Mouse (Mus musculus): ENCODE data around the gene Lingo1. TPM values are rescaled to one million over a fixed set of nuclear protein-coding genes. Genes with fewer than 3 reads are reported as not detected.

The Lingo1 gene
- total and polyA plus RNA-seq, 2 experiments from 2014 or later, result 110 to 192 TPM

DNA sequence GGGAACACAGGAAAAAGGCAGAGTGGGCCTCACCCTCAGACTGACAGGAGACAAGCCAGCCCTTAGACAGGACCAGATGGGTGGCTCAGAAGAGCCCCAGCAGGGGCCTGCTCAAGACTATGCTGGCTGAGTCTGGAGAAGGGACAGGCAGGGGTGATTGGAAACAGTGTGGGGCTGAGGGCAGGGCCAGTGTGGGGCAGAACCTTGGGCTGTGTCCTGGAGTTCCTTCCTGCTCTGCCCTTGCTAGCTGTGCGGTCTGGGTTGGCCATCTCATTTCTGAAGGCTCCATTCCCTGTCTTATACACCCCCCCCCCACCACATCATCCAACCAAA lies 109.2 kb downstream of the Lingo1 start:
- no peaks in the 10 kb centered on the region; the same call in 1 of the 2 replicates for H3K4me1 ChIP-seq (ENCODE audit: insufficient read depth, low read length)
- no peak for TF ChIP-seq CTCF (IDR thresholded peaks at IDR 0.05)
- H3K9ac ChIP-seq (replicated peaks; ENCODE audit: low read length, poor library complexity, severe bottlenecking), result peak overlapping the region; percentile 29; the same call in 1 of the 2 replicates
- no peaks in the 10 kb centered on the region for H3K9me3 ChIP-seq (ENCODE audit: low read length)
- no peak overlapping the region for H3K4me3 ChIP-seq (ENCODE audit: low read depth, low read length)
- no peaks in the 10 kb centered on the region for H3K27me3 ChIP-seq (ENCODE audit: insufficient read depth, low read length)
- no peak overlapping the region for H3K4me2 ChIP-seq (ENCODE audit: low read depth, low read length, poor library complexity, severe bottlenecking)
- H3K36me3 ChIP-seq (ENCODE audit: insufficient read depth, low read length), result no peaks in the 10 kb centered on the region
- DNase-seq (ENCODE audit: low spot score) (no peak), ATAC-seq (ENCODE audit: low FRiP score) (no peak)
- 86% methylated on average over 1 of the region's 1 CpGs for WGBS
- no peak overlapping the region for H3K27ac ChIP-seq (ENCODE audit: low read depth, low read length)

GRCm38 (mm10) chr9:56686339-56687144 lies 109.7 kb downstream of the Lingo1 start:
- DNase-seq (ENCODE audit: low spot score), result peak; percentile 54
- no peak overlapping the region for H3K4me3 ChIP-seq (ENCODE audit: low read depth, low read length)
- H3K27ac ChIP-seq (ENCODE audit: low read depth, low read length), result no peak overlapping the region; the same call in 1 of the 2 replicates
- H3K27me3 ChIP-seq (ENCODE audit: insufficient read depth, low read length), result no peaks in the 10 kb centered on the region
- 59% methylated on average over 14 of the region's 14 CpGs for WGBS
- H3K4me1 ChIP-seq (ENCODE audit: insufficient read depth, low read length), result no peaks in the 10 kb centered on the region; the same call in 1 of the 2 replicates
- no peaks in the 10 kb centered on the region for H3K36me3 ChIP-seq (ENCODE audit: insufficient read depth, low read length)
- peak overlapping the region; percentile 29; the same call in 1 of the 2 replicates for H3K9ac ChIP-seq (replicated peaks; ENCODE audit: low read length, poor library complexity, severe bottlenecking)
- no peak overlapping the region for H3K4me2 ChIP-seq (ENCODE audit: low read depth, low read length, poor library complexity, severe bottlenecking)
- no peaks in the 10 kb centered on the region for H3K9me3 ChIP-seq (ENCODE audit: low read length)
- 0 out of 2 replicates have a peak, but pooled peaks have one; percentile 36 for ATAC-seq (ENCODE audit: low FRiP score)
- TF ChIP-seq CTCF (IDR thresholded peaks at IDR 0.05), result no peak

DNA sequence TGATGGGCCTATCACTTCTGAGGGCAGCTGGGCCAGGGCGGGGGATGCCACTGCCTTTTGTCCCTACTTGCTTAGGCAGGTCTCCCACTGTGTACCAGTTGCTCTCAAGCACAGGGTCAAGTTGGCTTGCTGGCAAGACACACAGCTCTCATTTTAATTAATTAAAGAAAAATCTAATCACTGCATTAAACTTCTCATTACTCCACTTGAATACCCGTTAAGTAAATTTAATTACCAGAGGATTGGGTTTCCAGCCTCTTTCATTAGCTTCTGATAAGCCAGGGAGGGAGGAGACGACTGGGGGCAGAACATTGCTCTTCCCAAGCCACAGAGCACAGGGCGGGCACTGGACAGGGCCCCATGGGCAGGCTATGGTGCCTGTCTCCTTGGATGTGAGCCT lies 113.4 kb downstream of the Lingo1 start:
- 32% methylated on average over 4 of the region's 4 CpGs for WGBS
- Histone ChIP-seq H3K36me3 (ENCODE audit: insufficient read depth, low read length) (no peaks in the 10 kb centered on the region), H3K9ac (replicated peaks; ENCODE audit: low read length, poor library complexity, severe bottlenecking) (no peak overlapping the region), H3K9me3 (ENCODE audit: low read length) (no peaks in the 10 kb centered on the region), H3K4me3 (ENCODE audit: low read depth, low read length) (no peak overlapping the region), H3K4me2 (ENCODE audit: low read depth, low read length, poor library complexity, severe bottlenecking) (no peak overlapping the region), H3K4me1 (ENCODE audit: insufficient read depth, low read length) (no peaks in the 10 kb centered on the region), H3K27me3 (ENCODE audit: insufficient read depth, low read length) (no peaks in the 10 kb centered on the region), H3K27ac (ENCODE audit: low read depth, low read length) (no peak overlapping the region)
- ATAC-seq (ENCODE audit: low FRiP score) (no peak), DNase-seq (ENCODE audit: low spot score) (no peak)
- TF ChIP-seq CTCF (IDR thresholded peaks at IDR 0.05), result no peak

- Histone ChIP-seq H3K9ac (replicated peaks; ENCODE audit: low read length, poor library complexity, severe bottlenecking) (no peak overlapping the region), H3K9me3 (ENCODE audit: low read length) (no peaks in the 10 kb centered on the region), H3K36me3 (ENCODE audit: insufficient read depth, low read length) (no peaks in the 10 kb centered on the region), H3K4me1 (ENCODE audit: insufficient read depth, low read length) (no peaks in the 10 kb centered on the region), H3K27me3 (ENCODE audit: insufficient read depth, low read length) (no peaks in the 10 kb centered on the region), H3K27ac (ENCODE audit: low read depth, low read length) (no peak overlapping the region), H3K4me2 (ENCODE audit: low read depth, low read length, poor library complexity, severe bottlenecking) (no peak overlapping the region), H3K4me3 (ENCODE audit: low read depth, low read length) (no peak overlapping the region)
- 83% methylated on average over 7 of the region's 7 CpGs for WGBS
- TF ChIP-seq CTCF (IDR thresholded peaks at IDR 0.05), result no peak
- ATAC-seq (ENCODE audit: low FRiP score) (no peak), DNase-seq (ENCODE audit: low spot score) (no peak)
Observed at GRCm38 (mm10) chr9:56681950-56682349, 114.3 kb downstream of the Lingo1 start.

- H3K4me3 ChIP-seq (ENCODE audit: low read depth, low read length), result no peak overlapping the region
- H3K4me2 ChIP-seq (ENCODE audit: low read depth, low read length, poor library complexity, severe bottlenecking), result no peak overlapping the region
- no peaks in the 10 kb centered on the region for H3K4me1 ChIP-seq (ENCODE audit: insufficient read depth, low read length)
- no peak for TF ChIP-seq CTCF (IDR thresholded peaks at IDR 0.05)
- ATAC-seq (ENCODE audit: low FRiP score), result no peak
- no peak for DNase-seq (ENCODE audit: low spot score)
- H3K9ac ChIP-seq (replicated peaks; ENCODE audit: low read length, poor library complexity, severe bottlenecking), result no peak overlapping the region
- no peaks in the 10 kb centered on the region for H3K36me3 ChIP-seq (ENCODE audit: insufficient read depth, low read length)
- no peak overlapping the region for H3K27ac ChIP-seq (ENCODE audit: low read depth, low read length)
- H3K9me3 ChIP-seq (ENCODE audit: low read length), result no peaks in the 10 kb centered on the region
- no peaks in the 10 kb centered on the region for H3K27me3 ChIP-seq (ENCODE audit: insufficient read depth, low read length)
- 87% methylated on average over 22 of the region's 22 CpGs for WGBS
Observed at GRCm38 (mm10) chr9:56678929-56679681, 117.2 kb downstream of the Lingo1 start.

GRCm38 (mm10) chr9:56675696-56676095 lies 120.6 kb downstream of the Lingo1 start:
- Histone ChIP-seq H3K9me3 (ENCODE audit: low read length) (no peaks in the 10 kb centered on the region), H3K36me3 (ENCODE audit: insufficient read depth, low read length) (0 out of 2 replicates have a peak, but pooled peaks cover 3% of the 10 kb centered on the region), H3K4me2 (ENCODE audit: low read depth, low read length, poor library complexity, severe bottlenecking) (no peak overlapping the region), H3K27ac (ENCODE audit: low read depth, low read length) (no peak overlapping the region), H3K9ac (replicated peaks; ENCODE audit: low read length, poor library complexity, severe bottlenecking) (no peak overlapping the region), H3K4me3 (ENCODE audit: low read depth, low read length) (no peak overlapping the region), H3K4me1 (ENCODE audit: insufficient read depth, low read length) (no peaks in the 10 kb centered on the region), H3K27me3 (ENCODE audit: insufficient read depth, low read length) (no peaks in the 10 kb centered on the region)
- ATAC-seq (ENCODE audit: low FRiP score) (no peak), DNase-seq (ENCODE audit: low spot score) (no peak)
- WGBS, result 94% methylated on average over 7 of the region's 7 CpGs
- no peak for TF ChIP-seq CTCF (IDR thresholded peaks at IDR 0.05)

Data from midbrain, postnatal 0 days (tissue).